Mouse (Mus musculus): ENCODE measurements around the gene Eno2.

DNA sequence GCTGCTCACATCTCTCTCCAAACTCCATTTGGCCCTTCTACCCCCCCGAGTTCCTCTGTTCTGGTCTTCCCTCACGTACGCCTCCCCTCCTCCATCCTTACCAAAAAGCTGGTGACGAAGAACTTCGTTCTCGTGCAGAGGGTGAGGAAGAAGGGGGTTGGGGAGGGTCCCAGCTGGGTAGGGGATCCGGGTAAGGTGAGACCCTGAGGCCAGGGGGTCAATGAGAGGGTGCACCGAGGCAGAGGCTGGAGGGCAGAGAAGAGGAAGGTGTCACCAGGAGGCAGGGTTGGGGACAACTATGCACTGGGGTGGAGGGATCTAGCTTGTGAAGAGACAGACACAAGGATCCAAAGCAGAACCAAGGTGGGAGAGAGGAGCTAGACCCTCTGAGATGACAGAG, 25.8 kb downstream of the Eno2 start:
- TF ChIP-seq CHD2 (IDR thresholded peaks at IDR 0.05; ENCODE audit: low read length) (no peak), MYC (IDR thresholded peaks at IDR 0.05; ENCODE audit: low read depth, low read length) (no peak), MAX (IDR thresholded peaks at IDR 0.05; ENCODE audit: low read length) (no peak), CTCF (conservative IDR thresholded peaks at IDR 0.05 in 1 of 2, IDR thresholded peaks at IDR 0.05 in 1 of 2; ENCODE audit: low read depth in 2 of 2, low read length in 2 of 2) (no peak), KAT2A (IDR thresholded peaks at IDR 0.05; ENCODE audit: insufficient replicate concordance, low read length) (no peak), EP300 (IDR thresholded peaks at IDR 0.05; ENCODE audit: low read length) (no peak), USF1 (IDR thresholded peaks at IDR 0.05; ENCODE audit: low read depth, low read length) (no peak), ELF1 (IDR thresholded peaks at IDR 0.05; ENCODE audit: low read depth, low read length) (no peak), ZC3H11A (IDR thresholded peaks at IDR 0.05; ENCODE audit: low read depth, low read length) (no peak)
